Mouse (Mus musculus) gastrocnemius, adult 18-20 months (tissue): ENCODE data around the gene Eif4e3. TPM values are rescaled to one million over a fixed set of nuclear protein-coding genes. Genes with fewer than 3 reads are reported as not detected.

Source experiments
- DNase-seq: peaks from one replicate; pipeline ENCODE4 v3.0.0; 2021; ENCODE audit warnings: low spot score
- total RNA-seq, 2 experiments: library from RNA; stranded (reverse); gene quantifications; 2 replicates each; pipeline ENCODE4 v1.2.3; 2021

Gene Eif4e3
- total RNA-seq, 2 experiments from 2014 or later = 27.4 to 28.5 TPM

- DNase-seq = no peak
Observed at GRCm38 (mm10) chr6:99665457-99666317, 884 bp downstream of the Eif4e3 start.

GRCm38 (mm10) chr6:99663232-99663631 is 3.3 kb downstream of the Eif4e3 start:
- DNase-seq = no peak

- DNase-seq = no peak
Observed at GRCm38 (mm10) chr6:99660443-99660842, 6.1 kb downstream of the Eif4e3 start.

DNA sequence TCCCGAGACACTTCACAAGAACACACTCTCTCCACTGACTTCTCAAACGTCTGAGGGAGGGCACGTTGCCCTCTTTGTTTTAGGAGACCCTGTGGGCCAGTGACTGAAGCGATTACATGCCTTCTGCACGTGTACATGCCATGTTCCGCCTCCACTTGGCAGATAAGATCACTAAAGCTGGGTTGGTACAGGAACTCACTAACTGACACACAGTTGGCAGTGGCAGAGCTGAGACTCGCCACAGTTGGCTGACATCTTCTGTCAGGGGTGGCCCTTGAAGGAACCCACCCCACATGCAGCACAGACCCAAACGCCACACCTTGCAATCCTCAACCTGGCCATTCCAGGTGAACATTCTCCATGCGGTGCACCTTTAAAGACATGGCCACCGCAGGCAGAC is 8.0 kb downstream of the Eif4e3 start:
- DNase-seq = no peak

DNA sequence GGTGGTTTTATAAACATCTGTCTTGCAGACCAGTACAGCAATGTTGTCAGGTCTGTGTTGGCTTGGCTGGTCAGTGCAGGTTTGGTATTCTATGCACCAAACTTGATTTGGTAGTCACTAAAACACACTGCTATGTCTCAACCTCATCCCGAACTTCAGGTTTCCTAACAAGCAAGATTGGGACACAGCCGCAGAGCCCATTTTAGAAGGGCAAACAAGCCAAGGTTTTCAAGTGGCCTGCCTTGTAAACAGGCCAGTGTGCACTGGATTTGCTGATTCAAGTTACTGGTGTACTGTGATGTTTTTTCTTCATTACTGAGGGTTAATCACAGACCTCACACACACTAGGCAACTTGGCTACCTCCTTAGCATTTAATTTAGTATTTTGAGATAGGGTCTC is 10.5 kb downstream of the Eif4e3 start:
- DNase-seq = no peak

DNA sequence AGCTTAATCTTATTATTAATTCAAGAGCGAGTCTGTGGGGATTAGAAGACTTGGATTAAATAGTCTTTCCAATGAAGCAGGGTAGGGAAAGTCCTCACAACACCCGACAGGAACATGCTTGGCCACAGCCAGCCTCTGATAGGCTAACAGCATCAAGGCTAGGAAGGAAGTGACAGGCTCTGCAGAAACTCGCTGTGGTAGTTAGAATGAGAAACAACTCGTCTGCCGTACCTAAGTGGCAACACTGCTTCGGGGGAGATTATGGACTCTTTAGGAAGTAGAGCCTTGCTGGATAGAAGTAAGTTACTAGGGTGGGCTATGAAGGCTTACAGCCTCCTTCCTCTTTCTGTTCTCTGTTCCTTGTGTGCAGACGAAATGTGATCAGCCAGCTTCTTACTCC is 11.1 kb downstream of the Eif4e3 start:
- DNase-seq = no peak

- no peak for DNase-seq
Observed at GRCm38 (mm10) chr6:99654343-99654742, 12.2 kb downstream of the Eif4e3 start.

- DNase-seq = no peak
Observed at GRCm38 (mm10) chr6:99652341-99652740, 14.2 kb downstream of the Eif4e3 start.

GRCm38 (mm10) chr6:99649307-99649706 is 17.3 kb downstream of the Eif4e3 start:
- DNase-seq = no peak

DNA sequence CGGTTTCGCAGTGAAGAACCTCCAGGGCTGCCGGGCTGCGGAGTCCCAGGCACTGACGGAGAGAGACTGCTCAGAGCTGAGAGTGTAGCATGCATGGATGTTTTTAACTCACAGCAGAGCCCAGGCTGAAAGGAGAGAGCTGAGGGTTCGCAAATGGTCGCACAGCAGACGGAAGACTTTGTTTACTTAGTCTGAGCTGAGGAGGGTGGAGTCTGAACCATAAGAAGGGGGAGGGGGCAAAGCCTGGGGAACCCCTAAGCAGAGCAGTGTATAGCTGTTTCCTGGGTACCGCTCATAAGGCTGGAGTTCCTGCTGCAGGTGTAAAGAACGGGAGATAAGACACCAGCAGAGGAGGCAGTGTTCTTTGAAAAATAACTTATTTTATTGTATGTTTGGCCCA is 20.2 kb downstream of the Eif4e3 start:
- DNase-seq = no peak

GRCm38 (mm10) chr6:99644876-99645275 is 21.7 kb downstream of the Eif4e3 start:
- DNase-seq = no peak

- DNase-seq = no peak
Observed at GRCm38 (mm10) chr6:99644386-99644785, 22.2 kb downstream of the Eif4e3 start.

- peak; percentile 59 for DNase-seq
Observed at GRCm38 (mm10) chr6:99643439-99644199, 23.0 kb downstream of the Eif4e3 start.

GRCm38 (mm10) chr6:99637456-99637855 is 29.1 kb downstream of the Eif4e3 start:
- no peak for DNase-seq

- no peak for DNase-seq
Observed at GRCm38 (mm10) chr6:99636801-99637200, 29.8 kb downstream of the Eif4e3 start.

- DNase-seq = no peak
Observed at GRCm38 (mm10) chr6:99636121-99636520, 30.4 kb downstream of the Eif4e3 start.

GRCm38 (mm10) chr6:99632121-99632980 is 34.2 kb downstream of the Eif4e3 start:
- peak; percentile 49 for DNase-seq

DNA sequence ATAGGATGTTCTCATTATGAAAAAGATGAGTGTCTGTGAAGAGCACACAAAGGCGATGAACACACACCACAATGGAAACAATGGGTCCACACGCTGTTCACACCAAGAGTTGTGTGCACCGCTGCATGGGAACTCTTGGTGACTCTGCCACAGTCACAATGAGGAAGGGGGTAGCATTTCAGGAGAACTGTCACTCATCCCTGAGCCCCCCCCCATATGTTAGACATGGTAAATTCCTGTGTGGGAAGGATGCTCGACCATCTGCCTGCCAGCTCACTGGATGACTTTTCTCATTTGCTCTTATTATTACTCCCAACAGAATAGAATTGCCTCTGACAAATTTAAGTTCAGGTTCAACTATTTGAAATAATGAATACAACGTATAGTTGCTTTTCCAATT is 34.9 kb downstream of the Eif4e3 start:
- DNase-seq = no peak

GRCm38 (mm10) chr6:99629726-99630458 is 36.7 kb downstream of the Eif4e3 start:
- no peak for DNase-seq

- no peak for DNase-seq
Observed at GRCm38 (mm10) chr6:99626347-99626746, 40.2 kb downstream of the Eif4e3 start.

DNA sequence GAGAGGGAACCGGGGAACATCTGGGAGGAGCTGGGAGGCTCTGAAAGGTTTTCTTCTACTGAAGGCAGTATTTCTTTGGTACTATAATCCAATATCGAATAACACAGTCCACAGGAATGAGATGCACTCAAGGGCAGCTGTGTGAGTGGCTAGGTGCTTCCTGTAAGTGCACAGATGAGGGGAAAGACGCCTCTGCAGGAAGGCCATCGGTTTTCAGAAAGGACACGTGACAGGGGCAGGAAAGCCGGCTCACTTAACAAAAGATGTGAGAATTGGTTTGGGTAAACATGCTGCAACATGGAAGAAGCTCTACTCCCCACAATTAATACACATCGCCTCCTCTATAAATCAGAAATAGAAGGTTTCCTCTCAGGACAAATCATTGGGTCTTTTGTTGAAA is 40.8 kb downstream of the Eif4e3 start:
- no peak for DNase-seq
